Mouse (Mus musculus) ovary, postnatal 36 days (tissue): ENCODE measurements at regions not wholly inside any gene's neighbourhood (a gene's known extent, or its start where the extent isn't known, plus 50 kb on each side); places are given as distances from the start of the nearest gene placed in this dataset.

ENCODE experiments used
- DNase-seq: peaks from one replicate; pipeline ENCODE4 v3.0.0; 2022; ENCODE audit warnings: low spot score, mixed read lengths

DNA sequence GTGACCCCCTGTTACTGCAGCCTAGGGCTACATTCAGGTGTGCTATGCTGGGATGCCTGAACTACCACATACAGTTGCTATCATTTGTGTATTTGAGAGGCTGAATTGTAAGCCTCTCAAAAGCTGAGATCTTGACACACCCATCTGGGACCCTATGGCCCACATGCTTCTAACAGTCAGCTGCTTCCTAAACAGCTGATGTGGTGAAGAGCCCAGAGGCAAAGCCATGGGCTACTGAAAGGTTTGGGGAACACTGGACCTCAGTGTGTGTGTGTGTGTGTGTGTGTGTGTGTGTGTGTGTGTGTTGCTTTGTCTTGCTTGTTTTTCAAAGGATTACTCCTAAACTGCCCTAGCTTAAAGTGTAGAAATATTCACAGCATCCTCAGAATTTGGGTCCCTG is 75.0 kb downstream of the Lbh start:
- DNase-seq: no peak

DNA sequence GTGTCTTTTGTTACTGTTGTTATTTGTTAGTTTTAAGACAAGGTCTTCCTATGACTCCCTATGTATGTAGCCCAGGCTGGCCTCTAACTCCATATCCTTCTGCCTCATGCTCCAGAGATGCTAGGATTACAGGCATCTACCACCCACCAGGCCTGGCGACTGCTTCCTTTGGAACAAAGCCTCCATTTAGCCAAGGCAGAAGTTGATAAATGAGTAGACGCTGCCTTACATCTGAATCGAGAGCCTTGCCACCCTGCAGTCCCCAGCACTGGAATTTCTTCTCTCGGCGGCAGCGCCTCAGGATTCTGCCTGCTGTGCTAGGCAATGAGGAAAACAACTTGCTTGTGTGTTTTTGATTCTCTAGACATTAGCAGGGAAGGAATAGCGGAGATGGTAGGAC is 75.5 kb downstream of the Lbh start:
- no peak for DNase-seq

DNA sequence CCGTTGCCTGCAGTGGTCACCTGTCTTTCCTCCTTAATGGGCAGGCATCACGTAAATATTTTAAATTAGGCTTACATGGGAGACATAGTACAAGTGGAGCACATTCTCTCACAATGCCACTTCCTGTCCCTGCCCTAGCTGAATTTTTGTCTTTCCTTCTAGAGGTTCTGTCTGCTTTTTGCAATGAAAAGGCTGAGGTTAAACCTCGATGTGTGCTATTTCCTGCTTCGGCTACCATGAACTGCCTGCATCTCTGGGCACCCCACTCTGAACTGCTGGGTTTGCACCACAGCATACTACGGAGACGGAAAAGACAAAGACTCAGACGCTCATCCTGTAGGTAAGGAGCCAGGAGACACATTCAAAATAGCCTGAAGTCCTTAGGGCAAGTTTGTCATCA is 78.4 kb downstream of the Lbh start:
- DNase-seq: no peak

DNA sequence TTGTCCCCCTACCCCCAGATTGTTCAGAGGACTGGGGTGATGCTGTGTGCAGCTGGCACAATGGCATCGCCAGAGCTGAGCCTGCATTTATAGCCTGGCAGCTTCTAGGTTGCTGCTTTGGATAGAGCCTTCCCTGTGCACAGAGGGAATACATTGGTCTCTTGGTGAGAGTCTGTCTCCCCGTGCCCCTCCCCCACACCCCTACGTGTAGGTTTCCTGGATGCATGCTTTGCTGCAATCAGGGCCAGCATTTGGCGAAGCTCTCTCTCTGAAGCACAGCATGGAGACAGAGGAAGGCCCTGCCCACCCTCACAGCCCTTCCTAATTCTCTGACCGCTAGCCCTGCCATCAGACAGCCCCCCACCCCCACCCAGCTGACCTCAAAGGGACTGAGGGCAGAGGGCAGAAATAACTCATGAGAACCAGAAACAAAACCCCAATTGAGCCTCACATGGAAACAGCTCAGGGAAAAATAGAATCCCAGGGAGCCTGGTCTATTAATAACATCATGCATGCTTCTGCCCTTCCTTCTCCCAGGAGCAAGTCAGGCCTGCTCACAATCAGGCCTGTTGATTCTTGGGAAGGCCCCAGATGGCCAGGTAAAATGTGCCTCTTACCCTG is 79.3 kb downstream of the Lbh start:
- no peak for DNase-seq

DNA sequence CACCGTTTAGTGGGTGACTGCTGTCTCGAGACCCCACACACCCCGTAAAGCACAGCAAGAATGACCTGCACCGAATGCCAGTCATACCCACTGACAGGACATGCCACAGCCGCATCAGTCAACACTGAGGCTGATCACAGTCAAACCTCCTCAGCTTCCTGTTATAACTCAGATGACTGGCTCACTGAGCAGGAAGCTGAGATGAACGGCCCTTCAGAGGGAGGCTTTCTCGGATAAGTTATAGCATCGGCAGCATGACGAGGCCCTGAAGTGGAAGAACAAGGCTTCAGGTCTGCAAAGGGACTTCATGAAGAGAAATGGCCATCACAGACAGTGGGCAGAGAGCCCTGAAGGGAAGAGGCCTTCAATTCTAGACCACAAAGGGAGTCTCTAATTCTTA is 87.0 kb downstream of the Lbh start:
- no peak for DNase-seq

DNA sequence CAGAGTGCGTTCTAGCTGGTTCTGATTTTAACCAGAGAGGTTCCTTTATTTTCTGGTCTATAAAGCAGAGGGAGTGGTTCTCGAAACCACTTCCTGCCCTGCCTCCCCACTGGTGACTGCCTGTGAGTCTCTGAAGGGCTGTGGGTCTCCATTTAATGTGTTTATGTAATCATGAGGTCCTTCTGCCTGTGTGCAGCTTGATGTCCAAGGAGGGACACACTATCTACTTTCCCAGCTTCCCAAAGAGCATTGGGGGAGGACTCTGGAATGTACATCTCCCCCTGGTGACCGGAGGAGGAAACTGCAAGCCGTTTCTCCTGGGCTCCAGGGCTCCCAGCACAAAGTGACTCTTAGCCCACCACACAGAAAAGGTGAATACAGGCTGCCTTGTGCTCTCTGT is 90.8 kb downstream of the Lbh start:
- DNase-seq: peak; percentile 52

DNA sequence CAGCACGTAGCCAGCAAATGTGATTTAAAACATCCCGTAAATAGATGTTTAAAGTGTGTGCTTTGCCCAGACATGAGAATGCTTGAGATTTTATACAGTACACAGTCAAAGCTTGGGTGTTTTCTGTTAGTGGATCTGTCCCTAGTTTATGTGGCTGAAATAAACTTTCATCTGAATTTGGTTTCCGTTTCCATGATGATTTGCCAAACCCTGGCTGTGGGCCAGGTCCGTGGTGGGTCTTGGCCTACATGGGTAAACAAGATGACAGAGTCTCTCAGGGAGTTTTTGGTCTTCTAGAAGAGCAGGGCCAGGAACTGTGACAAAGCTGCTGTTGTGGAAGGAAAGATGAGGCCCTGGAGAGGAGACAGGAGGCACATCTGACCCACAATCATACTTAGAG is 91.9 kb downstream of the Lbh start:
- peak; percentile 35 for DNase-seq

DNA sequence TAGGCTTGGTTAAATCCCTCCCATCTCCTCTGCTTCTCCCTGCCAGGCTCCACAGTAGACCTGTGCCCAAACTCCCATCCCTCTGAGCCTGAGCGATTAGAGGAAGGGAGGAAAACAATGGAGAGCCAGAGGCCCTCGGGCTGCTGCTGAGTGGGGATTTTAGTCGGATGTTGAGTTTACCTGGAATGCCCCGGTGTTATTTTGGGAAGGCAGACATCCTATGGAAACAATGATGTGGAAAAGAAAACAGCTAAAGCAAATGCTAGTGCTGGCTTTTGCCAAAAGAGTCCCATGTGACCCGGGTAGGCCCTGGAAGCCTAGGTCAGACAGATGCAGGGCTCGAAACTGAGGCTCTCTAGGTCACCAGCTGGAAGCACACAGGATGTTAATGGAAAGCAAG is 94.3 kb downstream of the Lbh start:
- DNase-seq: no peak

DNA sequence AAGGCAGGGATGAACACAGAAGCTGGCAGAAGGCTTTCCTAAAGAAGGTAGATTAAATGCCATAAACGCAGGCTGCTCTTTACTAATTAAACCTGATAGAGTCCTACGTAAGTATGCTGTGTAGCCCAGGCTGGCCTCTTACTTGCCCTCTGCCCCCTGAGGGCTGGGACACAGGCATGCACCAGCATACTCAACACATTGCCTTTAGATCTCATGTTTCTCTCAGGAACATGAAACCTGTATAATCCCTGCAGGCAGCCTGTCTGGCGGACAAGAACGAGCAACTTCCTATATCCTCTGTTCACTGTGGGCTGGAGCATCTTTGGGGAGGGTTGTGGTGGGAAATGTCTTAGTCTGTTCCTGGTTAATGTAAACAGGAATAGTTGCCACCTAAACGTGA is 94.8 kb upstream of the Lclat1 start:
- DNase-seq: no peak

DNA sequence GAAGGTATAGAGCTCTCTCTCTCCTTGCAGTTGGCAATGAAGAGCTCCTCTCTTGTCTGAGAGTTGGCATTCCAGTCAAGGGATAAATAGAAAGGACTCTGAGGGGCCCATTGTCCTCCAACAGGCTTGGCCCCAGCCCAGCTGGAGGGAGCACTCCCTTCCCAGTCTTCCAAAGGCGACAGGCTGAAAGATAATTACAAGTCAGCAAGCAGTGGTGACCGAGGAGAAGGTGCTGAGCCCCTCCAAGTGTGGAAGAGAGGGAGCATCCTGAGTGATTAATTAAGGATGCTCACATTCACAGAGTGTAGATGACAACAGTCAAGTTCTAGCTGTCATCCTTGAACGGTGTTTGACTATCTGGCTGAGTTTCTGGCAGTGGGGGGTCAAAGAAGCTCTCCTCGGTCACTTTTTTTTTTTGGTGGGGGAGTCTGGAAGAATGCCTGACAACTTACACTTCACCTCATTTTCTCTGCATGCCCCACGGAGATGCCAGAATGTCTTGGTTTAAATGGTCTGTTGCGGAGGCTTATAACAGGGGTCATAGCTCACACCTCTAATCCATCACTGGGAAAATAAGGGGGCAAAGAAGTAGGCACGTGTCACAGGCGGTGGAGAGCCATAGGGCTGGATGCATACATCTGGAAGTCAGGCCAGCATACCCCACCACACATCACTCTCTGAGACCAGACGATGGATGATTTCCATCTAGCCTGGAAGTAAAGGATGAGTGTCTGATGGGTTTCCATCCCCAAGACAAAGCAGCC is 93.5 kb upstream of the Lclat1 start:
- DNase-seq: no peak

DNA sequence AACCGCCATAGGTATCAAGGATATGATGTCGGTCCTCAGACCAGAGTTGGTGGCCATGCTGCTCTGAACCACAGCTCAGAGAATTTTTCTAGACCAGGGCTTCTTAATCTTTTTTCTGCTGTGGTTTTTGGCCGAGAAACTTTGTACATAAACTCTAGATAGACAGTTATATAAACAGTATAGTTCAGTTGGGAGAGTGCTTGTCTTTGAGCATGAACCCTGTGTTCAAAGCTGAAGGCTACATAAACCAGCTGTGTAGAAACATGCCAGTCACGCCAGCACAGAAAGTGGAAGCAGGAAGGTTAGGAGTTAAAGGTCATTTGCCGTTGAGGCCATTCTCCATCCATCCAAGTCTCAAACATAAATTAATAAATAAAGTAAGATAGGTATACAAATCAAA is 90.6 kb upstream of the Lclat1 start:
- DNase-seq: no peak

DNA sequence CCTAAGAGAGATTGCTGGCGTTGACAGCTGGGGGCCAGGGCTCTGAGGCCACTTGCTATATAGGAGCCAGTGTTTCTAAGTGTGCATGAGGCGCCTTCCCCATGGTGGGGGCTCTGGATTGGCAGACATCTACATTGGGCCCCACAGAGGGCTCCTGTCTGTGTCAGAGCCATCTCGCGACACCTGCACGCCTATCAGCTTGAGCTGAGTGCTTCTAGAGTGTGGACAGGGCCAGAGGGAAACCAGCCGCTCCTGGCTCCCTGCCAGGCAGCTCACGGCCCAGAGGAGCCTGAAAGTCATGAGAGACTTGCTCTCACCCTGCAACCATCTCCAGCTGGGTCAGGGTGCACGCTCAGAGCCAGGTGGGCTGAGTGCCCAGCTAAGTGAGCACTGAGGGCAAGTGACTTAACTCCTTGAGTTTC is 85.1 kb upstream of the Lclat1 start:
- peak; percentile 69 for DNase-seq

DNA sequence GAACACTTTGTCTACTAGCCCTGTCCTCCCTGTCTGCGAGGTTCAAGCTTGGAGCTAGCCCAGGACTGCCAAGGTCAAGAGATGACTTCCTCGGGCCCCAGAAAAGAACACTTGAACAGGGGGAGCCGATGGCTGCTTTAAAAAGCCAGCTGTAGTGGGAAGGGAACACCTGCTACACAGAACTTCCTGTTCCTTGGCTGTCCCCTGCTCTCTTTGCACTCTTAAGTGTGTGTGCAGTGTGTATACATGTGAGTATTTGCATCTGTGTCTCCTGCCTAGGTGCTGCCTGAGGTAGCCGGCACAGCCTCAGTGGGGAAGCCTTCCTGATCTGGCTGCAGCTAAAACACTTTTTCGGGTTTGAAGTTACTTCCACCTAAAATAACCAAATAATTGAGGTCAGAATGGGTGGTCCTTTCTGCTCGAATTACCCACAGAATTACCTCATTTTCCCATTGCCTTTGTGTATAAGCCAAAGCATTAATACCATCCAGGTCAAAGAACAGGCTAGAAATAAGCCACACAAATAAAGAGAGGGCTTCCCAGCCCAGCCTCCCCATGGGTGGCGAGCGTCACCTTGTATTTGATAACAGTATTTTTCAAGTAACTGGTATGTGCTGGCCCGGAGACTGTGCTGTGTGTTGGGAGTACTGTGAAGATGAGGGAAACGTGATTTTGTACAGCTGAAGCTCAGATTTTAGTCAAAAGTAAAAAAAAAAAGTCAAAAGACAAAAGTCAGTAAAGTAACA is 84.2 kb upstream of the Lclat1 start:
- DNase-seq: no peak

DNA sequence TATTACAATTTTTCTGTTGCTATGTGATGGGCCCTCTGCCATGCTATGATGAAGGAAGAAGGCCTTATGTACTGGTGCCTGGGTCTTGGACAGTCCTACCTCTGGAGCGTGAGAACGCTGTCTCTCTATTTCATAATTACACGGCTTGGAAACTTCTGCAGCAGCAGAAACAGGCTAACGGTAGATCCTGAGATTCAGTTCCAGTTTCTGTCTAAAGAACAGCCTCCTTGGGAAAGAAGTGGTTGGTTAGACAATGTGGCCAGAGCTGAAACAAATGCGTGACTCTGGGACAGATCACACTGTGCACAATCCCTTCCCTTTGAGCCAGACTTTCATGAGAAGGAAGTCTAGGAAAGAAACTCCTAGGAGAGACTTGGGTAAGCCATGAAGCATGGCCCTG is 80.7 kb upstream of the Lclat1 start:
- DNase-seq: no peak

DNA sequence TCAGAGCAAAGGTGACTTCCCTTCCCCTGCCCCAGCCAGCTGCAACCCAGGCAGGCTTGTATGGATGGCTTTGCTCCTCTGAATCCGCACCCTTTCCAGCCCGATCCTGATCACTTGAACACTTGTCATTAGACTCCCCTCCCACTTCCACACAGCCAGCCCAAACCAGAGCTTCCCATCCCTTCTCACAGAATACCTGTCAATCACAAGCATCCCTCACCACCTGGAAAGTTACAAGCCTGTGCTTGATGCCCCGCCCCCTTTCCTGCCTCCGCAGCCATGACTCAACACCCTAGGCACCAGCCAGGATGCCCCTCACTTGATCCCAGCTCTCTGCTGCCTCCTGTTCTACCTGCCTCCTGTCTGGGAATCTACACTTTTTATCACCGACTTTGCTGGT is 76.0 kb upstream of the Lclat1 start:
- DNase-seq: no peak

DNA sequence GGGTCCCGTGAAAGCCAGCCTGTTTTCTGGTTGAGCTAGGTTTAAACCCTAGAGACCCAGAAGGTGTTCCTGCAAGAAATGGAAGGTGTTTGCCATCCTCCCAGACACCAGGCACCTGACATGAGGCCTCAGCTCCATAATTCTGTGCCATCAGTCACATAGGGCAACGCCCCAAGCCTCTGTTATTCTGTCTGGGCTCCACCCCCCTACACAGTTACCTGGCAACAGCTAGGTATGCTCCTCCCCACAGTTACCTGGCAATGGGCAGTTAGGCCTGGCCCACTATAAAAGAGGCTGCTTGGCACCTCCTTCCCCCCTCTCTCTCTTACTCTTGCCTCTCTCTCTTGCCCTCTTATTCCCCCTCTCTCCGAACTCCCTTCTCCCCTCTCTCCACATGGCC is 75.5 kb upstream of the Lclat1 start:
- DNase-seq: no peak

DNA sequence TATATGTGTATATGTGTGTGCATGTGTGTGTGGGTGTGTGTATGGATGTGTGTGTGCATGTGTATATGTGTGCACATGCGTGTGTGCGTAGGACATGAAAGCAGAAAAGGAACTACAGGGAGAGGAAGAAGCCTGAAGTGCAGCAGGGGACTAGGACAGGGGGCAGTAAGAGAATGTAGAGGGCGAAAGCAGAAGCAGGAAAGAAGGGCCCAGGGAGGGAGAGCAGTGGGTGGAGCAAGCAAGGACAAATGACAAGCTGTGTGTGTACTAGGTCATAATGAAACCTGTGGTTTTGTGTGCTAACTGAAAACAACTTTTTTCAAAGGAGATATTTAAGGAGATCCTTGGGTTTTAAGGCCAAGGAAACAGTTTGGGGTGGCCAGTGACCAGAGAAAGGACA is 73.4 kb upstream of the Lclat1 start:
- DNase-seq: no peak

DNA sequence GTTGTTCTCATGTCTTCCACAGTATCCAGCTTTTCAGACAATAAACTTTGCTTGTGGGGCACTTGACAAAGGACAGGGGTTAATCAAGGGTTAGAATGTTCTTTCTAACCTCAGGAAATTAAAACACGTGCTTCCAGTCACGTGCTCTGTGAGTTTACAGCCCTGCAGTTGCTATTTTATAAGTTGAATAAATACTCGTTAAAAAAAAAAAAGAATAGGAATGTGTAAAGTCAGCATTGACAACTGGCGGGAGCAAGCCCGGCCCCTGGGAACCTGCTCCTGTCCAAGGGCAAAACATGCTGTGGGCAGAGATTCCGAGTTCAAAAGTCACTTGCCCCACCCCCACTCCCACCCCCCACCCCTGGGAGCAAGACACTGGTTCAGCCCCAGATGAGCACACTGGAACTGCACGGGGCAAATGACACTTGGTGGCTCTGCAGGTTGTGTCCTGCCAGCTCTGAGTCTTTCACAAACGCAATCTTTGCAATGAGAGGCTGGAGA is 72.8 kb upstream of the Lclat1 start:
- DNase-seq: no peak

DNA sequence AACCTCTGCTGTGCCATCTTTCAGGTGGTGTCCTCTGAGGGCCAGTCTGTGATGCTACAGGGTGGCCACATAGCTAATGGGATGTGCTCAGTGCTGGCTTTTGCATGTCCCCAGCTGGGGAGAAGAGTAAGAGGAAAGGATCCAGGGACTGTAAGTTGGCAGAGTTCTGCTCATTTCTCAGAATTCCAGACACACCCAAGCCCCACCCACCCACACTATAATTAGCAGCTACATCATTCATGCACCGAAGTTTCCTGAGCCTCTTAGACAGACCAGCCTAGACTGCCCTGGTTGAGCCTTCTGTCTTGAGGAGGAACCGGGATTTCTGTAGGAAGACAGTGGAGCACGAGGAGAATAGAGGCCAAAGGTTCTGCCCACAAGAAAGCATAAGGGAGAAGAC is 70.9 kb upstream of the Lclat1 start:
- DNase-seq: no peak

DNA sequence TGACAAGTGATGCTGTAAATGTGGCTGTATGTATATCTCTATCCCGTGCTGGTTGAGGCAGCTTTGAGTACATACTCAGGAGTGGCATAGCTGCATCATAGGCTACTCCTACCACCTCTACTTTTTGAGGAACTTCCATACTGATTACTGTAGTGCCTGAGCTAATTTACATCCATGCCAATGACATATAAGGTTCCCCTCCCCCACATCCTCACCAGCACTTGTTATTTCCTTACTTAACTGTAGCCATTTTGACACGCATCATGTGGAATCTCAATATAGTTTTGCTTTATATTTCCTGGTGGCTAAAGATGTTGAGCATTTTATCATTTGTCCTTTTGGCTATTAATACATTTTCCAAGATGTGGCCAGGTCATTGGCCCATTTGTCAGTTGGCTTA is 69.2 kb upstream of the Lclat1 start:
- DNase-seq: no peak

DNA sequence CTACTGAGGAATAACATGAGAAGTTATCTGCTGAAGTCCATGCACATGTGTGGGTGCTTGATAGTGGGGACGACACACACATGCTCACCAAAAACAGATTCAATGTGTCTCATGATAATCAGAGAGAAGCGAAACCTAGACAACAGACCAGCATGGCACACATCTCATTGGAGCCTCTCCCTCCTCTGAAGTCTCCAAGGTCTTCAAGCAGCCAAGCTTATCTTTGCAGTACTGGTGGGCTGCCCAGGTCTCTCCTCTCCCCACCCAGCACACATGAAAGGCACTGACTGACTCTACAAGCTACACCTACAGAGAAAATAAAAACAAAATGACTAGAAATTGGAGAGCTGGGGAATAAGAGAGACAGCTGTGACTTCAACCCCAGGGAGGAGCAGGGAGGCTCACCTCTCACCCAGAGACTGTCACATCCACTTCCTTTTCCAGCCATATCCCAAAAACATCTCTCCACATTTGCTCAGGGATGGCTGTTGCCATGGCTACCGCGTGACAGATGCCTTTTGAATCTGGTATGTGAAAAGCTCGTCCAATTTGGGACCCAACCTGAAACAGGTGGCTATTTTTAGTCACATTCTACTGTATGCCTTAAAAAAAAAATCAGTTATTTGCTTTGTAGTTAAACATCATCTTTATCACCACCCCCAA is 62.7 kb upstream of the Lclat1 start:
- no peak for DNase-seq

DNA sequence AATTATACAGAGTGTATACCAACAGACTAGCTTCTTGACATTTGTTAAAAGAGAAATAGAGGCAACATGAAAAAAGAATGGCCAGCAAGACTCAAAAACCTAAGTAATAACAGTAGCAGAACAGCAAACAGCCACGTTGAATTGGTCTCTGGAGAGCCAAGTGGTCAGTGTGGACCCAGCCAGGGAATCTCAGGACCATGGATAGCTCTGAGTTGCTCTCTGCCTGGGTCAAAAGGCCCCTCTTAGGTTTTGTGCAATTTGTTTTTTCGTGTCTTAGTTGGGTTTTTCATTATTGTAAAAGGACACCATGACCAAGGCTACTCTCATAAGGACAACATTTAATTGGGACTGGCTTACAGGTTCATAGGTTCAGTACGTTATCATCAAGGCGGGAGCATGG is 60.8 kb upstream of the Lclat1 start:
- no peak for DNase-seq

DNA sequence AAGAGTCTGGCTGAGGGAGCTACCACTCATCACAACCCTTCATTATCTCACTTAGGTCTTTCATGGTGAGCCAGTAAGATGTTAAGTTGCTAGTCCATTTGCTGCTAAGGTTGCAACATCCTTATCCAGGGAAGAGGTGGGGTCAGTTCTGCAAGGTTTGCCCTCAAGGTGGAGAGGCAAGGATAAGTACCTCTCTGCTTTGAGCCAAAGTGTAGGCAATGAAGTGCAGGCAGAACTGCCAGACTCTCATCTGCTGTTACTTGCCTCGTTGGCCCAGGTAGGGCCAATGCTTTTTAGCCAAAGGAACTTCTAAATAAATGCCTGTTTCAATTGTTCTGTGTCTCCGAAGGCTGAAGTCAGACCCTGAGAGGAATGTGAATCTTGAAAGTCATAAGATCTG is 59.6 kb upstream of the Lclat1 start:
- DNase-seq: no peak
